Mouse (Mus musculus): ENCODE data around the gene Gm48552. TPM values are rescaled to one million over a fixed set of nuclear protein-coding genes. Genes with fewer than 3 reads are reported as not detected.

Gm48552 gene
- total and polyA plus RNA-seq, 2 experiments from 2014 or later, result 4.0 to 7.5 TPM

DNA sequence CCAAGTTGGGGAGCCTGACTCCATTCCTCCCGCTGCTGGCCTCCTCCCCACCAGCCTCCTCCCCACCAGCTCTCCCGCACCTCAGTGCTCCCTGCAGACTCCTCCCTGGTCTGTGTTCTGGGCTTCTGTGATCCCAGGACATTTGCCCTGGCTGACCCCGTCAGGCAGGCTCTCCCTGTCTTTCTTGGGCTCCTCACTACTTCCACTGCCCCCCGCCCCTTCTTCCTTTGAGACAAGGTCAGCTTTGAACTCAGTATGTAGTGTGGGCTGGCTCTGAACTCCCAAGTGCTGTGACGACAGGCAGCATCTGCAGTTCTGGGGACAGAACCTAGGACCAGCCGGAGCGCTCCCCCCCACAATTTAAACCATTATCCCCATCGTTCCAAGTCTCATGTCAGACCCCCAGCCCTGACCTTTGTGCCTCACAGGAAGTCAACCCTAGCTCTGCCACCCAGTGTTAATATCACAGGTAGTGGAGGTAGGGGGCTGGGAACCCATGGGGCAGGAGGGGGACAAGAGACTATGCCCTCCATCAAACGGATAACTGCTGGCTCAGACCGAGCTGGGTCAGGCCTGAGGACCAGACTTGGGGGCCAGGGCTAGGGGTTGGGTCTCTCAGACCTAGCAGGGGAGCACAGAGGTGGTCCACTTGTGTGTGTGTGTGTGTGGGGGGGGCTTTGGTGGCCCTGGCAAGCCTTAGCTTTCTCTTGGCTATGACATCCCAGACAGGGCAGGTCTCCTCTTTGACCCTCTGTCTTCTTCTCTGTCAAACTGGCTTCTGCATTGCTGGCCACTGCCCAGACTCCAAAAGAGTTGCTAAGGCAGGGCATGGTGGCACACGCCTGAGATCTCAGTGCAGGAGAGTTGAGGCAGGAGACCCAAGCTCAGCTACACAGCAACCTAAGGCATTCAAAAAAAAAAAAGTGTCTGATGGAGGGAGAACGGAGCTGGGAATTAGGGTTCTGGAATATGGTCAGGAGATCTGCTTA lies 28.7 kb downstream of the Gm48552 start:
- Histone ChIP-seq H3K27ac (peak overlapping the region; percentile 77), H3K4me3 (ENCODE audit: low read length) (no peak overlapping the region), H3K4me2 (ENCODE audit: low read depth, low read length) (peak overlapping the region; percentile 42), H3K27me3 (ENCODE audit: insufficient read depth, low read length) (no peaks in the 10 kb centered on the region), H3K9me3 (ENCODE audit: low read length) (no peaks in the 10 kb centered on the region), H3K9ac (replicated peaks; ENCODE audit: low read length) (peak overlapping the region; percentile 28; the same call in 1 of the 2 replicates), H3K4me1 (ENCODE audit: insufficient read depth, low read length) (peaks cover 24% of the 10 kb centered on the region), H3K36me3 (ENCODE audit: insufficient read depth, low read length) (no peaks in the 10 kb centered on the region)
- WGBS, result 41% methylated on average over 12 of the region's 12 CpGs
- no peak for TF ChIP-seq CTCF (IDR thresholded peaks at IDR 0.05; ENCODE audit: low read depth)
- DNase-seq (ENCODE audit: low spot score) (no peak), ATAC-seq (no peak)

DNA sequence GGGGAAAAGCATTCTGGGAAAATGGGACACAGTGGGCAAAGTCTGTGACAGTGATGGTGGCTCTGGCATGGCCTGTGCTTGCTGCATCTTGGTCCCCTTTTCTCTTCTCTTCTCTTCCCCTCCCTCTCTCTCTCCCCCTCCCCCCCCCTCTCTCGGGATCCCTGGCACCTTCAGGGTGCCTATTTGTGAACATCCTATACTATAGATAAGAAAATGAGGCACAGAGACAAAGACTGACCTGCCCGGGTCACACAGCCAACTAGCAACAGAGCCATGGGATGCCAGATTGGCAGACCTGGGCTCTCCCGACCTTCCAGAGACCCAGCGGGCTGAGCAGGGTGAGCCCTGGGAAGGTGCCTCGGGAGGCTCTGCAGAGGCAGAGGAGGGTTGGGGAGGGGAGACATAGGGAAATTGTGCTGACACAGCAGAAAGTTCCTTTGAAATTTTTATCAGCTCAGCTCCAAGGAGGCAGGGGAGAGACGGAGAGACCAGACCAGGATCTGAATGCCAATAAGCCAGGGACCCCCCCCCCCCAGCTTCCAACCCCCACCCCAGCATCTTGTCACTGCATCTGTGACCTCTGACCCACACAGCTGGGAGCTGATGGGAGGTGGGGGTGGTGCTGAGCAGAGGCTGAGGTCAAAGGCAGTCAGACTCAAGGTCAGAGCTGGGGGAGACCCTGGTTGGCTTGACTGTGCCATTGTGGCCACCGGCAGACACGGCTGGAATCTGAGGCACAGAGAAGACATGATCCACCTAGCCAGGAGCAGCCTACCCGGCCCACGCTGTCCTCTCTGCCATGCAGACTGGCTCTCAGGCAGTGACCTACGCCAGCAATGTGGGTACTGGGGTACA lies 29.6 kb downstream of the Gm48552 start:
- DNase-seq (ENCODE audit: low spot score) (no peak), ATAC-seq (no peak)
- WGBS, result 45% methylated on average over 11 of the region's 11 CpGs
- H3K36me3 ChIP-seq (ENCODE audit: insufficient read depth, low read length), result no peaks in the 10 kb centered on the region
- no peak overlapping the region for H3K4me2 ChIP-seq (ENCODE audit: low read depth, low read length)
- H3K27ac ChIP-seq, result 0 out of 2 replicates have a peak overlapping the region, but pooled peaks have one; percentile 77
- H3K27me3 ChIP-seq (ENCODE audit: insufficient read depth, low read length), result no peaks in the 10 kb centered on the region
- H3K9ac ChIP-seq (replicated peaks; ENCODE audit: low read length), result no peak overlapping the region
- no peak for TF ChIP-seq CTCF (IDR thresholded peaks at IDR 0.05; ENCODE audit: low read depth)
- no peak overlapping the region for H3K4me3 ChIP-seq (ENCODE audit: low read length)
- no peaks in the 10 kb centered on the region for H3K9me3 ChIP-seq (ENCODE audit: low read length)
- peaks cover 24% of the 10 kb centered on the region for H3K4me1 ChIP-seq (ENCODE audit: insufficient read depth, low read length)

DNA sequence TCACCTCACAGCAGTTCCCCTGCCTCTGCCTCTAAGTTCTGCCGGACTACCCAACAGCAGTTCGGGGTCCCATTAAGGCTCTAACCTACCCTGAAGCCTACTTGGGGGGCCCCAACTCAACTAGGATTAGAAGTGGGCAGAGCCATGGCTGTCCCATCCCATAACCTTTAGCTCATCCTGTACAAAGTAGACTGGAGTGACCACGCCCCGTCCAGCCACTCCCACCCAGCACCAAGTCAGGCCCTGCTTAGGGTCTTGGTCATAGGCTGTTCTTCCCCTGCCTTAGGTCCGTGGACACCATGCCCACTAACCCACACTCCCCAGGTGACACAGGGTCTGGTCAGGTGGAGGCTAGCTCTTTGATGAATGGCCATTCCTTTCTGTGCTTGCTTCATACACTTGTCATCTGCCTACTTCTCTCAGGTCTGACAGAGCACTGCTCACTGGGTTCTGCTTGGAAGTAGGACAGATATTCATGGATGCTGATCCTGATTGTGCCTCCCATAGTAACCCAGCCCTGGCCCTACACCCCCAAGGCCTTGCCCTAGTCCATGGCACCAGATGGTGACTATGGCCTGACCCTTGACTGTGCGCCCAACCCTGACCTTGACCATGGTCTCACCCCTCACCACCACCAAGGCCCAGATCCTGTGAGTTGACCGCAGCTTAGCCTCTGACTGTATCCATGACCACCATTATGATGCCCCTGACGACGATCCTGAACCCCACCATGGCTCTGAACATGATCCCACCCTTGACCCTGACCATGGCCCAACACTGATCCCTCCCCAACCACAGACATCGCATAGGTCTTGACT lies 30.5 kb downstream of the Gm48552 start:
- DNase-seq (ENCODE audit: low spot score), result no peak
- Histone ChIP-seq H3K27ac (no peak overlapping the region), H3K9me3 (ENCODE audit: low read length) (no peaks in the 10 kb centered on the region), H3K9ac (replicated peaks; ENCODE audit: low read length) (no peak overlapping the region), H3K4me1 (ENCODE audit: insufficient read depth, low read length) (peaks cover 28% of the 10 kb centered on the region), H3K36me3 (ENCODE audit: insufficient read depth, low read length) (no peaks in the 10 kb centered on the region), H3K4me3 (ENCODE audit: low read length) (no peak overlapping the region), H3K27me3 (ENCODE audit: insufficient read depth, low read length) (no peaks in the 10 kb centered on the region), H3K4me2 (ENCODE audit: low read depth, low read length) (no peak overlapping the region)
- WGBS, result 95% methylated on average over 10 of the region's 10 CpGs
- ATAC-seq, result no peak
- no peak for TF ChIP-seq CTCF (IDR thresholded peaks at IDR 0.05; ENCODE audit: low read depth)

DNA sequence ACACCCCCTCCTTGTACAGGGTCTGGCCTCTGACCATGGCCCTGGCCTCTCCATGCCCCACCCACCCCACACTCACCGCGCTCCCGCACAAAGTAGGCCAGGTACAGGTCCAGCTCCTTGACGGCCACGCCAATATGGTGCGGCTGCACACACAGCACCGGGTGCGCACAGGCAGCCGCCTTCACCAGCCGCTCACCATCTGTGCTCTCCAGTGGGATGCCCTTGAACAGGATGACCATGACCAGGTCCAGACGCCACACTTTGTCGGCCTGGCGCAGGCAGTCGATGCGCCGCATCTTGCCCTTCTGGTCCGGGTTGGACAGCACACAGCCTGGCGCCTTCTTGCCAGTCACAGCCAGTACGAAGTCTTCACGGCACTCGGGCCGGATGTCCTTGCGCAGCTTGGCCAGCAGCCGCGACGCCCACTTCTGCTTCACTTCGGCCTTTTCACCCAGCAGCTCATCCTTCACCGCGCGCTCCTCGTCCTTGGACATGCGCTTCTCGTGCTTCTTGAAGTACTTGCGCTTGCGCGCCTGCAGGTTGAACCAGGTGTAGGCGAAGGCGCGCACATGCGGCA lies 31.5 kb downstream of the Gm48552 start:
- no peaks in the 10 kb centered on the region for H3K9me3 ChIP-seq (ENCODE audit: low read length)
- no peak overlapping the region for H3K27ac ChIP-seq
- peaks cover 30% of the 10 kb centered on the region for H3K4me1 ChIP-seq (ENCODE audit: insufficient read depth, low read length)
- WGBS, result 77% methylated on average over 40 of the region's 40 CpGs
- no peak overlapping the region for H3K9ac ChIP-seq (replicated peaks; ENCODE audit: low read length)
- no peak overlapping the region for H3K4me3 ChIP-seq (ENCODE audit: low read length)
- no peaks in the 10 kb centered on the region for H3K36me3 ChIP-seq (ENCODE audit: insufficient read depth, low read length)
- ATAC-seq, result no peak
- H3K4me2 ChIP-seq (ENCODE audit: low read depth, low read length), result no peak overlapping the region
- TF ChIP-seq CTCF (IDR thresholded peaks at IDR 0.05; ENCODE audit: low read depth), result no peak
- no peaks in the 10 kb centered on the region for H3K27me3 ChIP-seq (ENCODE audit: insufficient read depth, low read length)
- DNase-seq (ENCODE audit: low spot score), result no peak

DNA sequence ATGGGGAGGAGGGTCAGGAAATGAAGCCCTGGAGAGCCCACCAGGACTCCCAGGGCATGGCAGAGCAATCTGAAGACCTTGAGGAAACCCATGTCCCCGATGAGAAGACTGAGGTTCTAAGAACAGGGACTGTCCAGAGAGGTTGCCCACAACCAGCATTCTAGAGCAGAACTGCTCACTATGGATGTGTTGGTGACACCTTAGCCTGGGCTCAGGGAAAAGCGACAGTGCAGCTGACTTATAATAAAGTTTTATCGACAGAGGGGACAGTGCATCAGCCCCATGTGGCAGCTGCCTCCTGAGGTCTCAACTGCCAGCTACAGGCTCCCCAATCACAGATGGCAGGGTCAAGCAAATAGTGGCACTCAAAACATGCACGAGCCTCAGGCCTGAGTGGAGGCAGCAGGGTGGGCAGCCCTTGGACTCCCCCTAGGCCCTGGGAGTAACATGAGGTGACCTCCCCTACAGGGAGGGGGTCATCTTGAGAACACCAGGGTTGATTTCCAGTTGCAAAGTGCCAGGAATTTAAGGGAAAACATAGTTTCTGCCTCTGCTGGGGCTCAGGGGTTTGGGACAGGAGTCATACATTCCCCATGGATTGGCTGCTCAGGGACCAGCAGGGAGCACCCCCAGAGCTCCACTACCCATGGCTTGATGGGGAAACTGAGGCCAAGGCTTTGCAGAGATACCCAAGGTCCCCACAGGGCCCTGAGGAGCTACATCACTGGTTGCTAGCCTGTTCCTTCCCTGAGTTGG lies 32.4 kb downstream of the Gm48552 start:
- no peak overlapping the region for H3K27ac ChIP-seq
- WGBS, result 67% methylated on average over 4 of the region's 4 CpGs
- H3K4me2 ChIP-seq (ENCODE audit: low read depth, low read length), result no peak overlapping the region
- H3K4me3 ChIP-seq (ENCODE audit: low read length), result no peak overlapping the region
- TF ChIP-seq CTCF (IDR thresholded peaks at IDR 0.05; ENCODE audit: low read depth), result no peak
- ATAC-seq (no peak), DNase-seq (ENCODE audit: low spot score) (peak; percentile 0)
- H3K36me3 ChIP-seq (ENCODE audit: insufficient read depth, low read length), result no peaks in the 10 kb centered on the region
- H3K27me3 ChIP-seq (ENCODE audit: insufficient read depth, low read length), result no peaks in the 10 kb centered on the region
- peaks cover 30% of the 10 kb centered on the region for H3K4me1 ChIP-seq (ENCODE audit: insufficient read depth, low read length)
- no peaks in the 10 kb centered on the region for H3K9me3 ChIP-seq (ENCODE audit: low read length)
- no peak overlapping the region for H3K9ac ChIP-seq (replicated peaks; ENCODE audit: low read length)

Measured in hindbrain, postnatal 0 days (tissue).